Mouse (Mus musculus): ENCODE measurements around the gene Mcmbp.

Gene Mcmbp

DNA sequence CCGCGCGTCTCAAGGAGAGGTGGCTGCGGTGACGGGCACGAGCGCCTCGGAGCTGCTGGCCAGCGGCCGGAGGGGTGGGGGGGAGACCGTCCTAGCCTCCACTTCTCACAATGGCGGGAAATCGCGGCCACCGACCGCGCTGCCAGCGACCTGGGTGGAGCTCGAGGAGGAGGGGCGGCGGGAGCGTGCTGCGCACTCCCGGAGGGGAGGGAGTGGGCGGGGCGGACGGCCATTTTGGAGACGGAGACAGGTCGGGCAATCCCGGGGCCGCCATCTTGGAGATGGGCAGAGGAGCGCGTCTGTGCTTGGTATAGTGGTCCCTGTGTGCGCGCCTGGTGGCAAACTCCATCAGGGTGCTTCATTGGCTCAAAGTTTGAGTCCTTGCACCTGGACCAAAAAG lies at the start of gene Mcmbp:
TSS of gene Mcmbp (minus strand) at position 162 of the 400 bp plus-strand sequence.
- DNase-seq (ENCODE audit: low read depth, low spot score), result peak; percentile 84

DNA sequence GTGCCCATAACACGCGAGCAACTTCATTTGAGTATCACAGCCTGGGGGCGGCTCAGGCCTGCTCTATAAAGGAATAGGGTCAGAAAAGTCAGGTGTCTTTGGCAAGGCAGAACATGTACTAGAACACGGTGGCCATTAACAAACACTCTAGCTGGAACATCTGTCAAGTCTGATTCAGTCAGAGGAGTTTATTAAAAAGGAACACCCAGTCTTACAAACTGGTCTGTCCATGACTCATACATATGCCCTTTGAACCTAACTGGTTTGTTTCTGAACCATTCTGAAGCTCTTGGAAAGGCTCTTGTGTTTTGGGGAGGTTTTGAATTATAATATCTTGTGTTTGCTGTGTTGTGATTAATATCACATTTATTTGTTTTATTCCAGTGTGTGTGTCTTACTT lies 49.8 kb upstream of the Mcmbp start:
- no peak for DNase-seq (ENCODE audit: low read depth, low spot score)

DNA sequence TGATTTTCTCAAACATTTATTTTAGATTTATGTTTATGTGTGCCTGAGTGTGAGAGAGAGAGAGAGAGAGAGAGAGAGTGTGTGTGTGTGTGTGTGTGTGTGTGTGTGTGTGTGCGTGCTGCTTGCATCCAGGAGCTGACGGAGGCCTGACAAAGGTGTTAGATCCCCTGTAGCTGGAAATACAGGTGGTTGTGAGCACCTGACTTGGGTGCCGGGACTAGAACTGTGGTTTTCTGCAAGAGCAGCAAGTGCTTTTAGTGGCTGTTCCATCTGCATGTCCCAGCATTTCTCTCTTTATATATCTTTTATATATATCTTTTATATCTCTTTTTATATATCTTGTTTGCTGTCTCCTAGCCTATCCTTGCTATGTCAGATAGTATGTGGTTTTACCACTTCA lies 41.6 kb upstream of the Mcmbp start:
- no peak for DNase-seq (ENCODE audit: low read depth, low spot score)

DNA sequence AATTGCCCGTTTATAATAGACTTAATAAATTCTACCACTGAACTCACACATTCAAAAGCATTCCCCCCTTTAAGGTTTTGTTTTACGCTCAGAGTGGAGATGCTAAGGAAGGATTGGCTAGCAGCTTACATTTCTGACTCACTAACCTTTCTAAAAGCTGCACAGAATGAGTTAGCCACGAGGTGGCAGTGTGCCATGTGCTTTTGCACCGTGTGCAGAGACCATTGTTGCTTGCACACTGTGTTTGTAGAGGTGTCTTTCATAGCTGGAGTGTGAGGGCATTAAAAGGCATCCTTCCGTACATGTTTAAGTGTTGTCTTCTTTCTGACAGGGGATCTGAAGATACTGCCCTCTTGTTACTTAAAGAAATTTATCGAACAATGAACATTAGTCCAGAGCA lies 39.0 kb upstream of the Mcmbp start:
- DNase-seq (ENCODE audit: low read depth, low spot score), result peak; percentile 47

DNA sequence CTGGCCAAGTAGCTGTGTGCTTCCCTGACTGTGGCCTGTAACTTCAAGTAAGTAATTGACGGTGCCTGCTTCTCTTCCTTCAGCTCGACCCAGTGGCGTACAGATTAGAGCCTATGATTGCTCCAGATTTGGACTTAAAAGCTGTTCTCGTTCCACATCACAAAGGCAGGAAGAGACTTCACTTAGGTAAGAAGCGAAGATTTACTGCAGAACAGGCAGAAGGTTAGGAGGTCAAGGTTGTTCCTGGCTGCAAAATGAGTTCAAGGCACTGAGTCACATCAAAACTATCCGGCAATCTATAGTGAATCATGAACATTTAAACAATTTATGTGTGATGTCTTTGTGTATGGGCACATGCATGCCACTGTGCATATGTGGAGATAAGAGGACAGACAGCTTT lies 36.9 kb upstream of the Mcmbp start:
- DNase-seq (ENCODE audit: low read depth, low spot score), result no peak

DNA sequence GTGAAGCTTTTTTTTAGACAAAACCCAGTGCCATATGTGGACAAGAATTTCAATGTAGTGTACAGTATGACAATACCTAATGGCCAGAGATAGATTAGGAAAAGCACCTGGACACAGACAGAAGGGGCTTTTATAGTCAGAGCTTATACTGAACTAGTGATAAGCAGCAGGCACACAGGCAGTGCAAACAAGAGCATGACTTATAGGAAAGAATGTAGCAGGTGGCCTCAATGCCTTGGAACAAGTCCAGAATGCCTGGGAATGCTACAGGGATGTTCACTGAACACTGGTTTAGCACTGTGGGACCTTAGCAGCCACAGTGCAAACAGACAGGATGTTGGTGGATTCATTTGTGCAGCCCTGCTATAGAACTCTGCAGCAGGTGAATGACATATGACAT lies 26.4 kb upstream of the Mcmbp start:
- no peak for DNase-seq (ENCODE audit: low read depth, low spot score)

DNA sequence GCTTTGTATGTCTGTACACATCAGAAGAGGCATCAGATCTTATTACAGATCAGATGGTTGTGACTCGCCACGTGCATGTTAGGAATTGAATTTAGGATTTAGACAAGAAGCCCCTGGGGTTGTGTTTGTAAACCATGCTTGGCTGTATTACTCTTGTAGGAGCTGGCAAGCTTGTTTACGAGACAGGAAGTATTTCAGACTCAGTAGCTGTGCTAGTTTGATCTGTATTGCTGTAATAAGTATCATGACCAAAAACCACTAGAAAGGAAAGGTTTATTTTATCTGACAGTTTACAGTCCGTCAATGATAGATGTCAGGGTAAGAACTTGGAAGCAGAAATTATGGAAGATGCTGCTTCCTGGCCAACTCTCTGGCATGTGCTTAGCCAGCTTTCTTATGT lies 18.7 kb upstream of the Mcmbp start:
- DNase-seq (ENCODE audit: low read depth, low spot score), result no peak

DNA sequence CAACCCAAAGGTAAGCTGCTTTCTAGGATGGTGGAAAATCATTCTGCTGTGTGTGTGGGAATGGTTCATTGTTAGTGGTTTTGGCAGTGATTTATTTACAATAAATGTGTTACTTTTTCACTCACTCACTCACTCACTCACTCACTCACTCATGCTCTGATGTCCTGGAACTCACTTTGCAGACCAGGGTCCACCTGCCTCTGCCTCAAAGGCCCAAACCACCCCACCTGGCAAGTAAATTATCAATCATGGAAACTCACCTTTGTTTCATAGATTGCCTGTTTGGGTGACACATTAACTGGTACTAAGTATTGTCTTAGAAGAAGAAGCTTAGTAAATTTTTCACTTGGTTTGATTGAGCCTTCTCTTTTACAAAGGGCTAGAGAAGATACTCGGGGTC lies 15.1 kb upstream of the Mcmbp start:
- DNase-seq (ENCODE audit: low read depth, low spot score), result no peak

DNA sequence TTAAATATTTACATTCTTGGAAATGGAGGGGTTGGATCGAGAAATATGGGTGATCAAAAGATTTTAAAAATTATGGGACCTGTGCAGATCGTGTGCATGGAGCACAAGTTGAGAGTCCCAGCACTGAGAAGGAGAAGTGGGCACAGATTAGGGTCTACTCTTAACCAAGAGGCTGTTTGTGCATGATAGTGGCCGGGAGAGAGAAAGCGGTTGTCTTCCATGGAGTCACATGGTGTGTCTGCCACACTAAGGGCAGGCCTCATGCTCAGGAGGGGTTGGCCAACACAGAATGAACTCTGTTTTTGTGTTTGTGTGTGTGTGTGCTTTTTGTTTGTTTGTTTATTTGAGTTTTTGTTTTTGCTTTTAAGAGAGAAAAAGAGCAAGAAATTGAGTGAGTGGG lies 11.7 kb upstream of the Mcmbp start:
- DNase-seq (ENCODE audit: low read depth, low spot score), result no peak

DNA sequence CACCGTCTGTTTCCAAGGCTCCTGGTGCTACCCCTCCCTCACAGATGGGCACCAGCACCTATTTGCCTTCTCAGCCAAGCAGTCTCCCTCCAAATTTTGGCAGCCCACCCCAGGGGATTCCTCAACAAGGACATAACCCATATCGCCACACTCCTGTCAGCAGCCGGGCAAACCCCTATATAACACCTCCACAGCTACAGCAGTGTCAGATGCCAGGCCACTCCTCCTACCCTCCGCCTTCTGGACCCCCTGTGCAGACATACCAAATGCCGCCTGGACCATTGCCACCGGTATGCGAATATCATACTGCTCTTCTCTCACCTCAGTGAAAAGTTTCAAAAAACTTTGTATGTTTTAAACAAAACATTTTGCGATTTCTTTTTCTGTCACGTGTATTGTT lies 10.0 kb upstream of the Mcmbp start:
- DNase-seq (ENCODE audit: low read depth, low spot score), result no peak

DNA sequence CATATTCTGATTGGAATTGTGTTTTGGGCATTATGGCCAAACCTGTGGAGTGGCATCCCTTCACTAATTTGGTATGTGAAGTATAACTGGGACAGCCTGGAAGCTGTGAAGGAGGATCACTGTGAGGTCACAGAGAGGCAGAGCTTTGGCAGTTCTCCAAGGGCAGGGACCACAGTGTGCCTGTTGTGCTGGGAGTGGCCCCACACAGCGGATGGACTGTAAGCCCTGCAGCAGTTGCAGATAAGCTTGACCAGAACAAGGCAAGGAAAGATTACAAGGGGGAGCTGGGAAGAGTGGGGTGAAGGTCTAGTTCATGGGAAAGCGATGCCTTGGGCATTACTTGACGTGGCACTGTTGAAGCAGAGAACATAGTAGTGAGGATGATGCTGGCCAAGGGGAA lies 8.5 kb upstream of the Mcmbp start:
- no peak for DNase-seq (ENCODE audit: low read depth, low spot score)

DNA sequence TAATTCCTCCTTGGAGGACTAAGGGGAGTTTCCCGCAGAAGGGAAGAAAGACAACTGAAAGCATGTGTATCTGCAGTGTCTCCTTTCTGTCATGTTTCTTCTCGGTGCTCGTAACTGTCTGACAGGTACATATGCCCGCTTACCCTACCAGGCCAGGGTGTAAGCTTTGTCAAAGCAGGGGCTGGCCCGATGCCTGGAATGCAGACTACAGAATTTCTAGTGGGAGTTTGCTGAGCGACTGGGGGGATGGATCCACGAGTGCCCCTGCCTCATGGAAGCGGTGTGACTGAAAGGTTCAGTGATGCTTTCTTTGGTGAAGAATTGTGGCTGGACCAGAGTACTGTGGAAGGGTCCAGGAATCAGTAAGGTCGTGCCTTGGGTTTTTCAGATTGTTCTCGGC lies 5.9 kb upstream of the Mcmbp start:
- DNase-seq (ENCODE audit: low read depth, low spot score), result no peak

DNA sequence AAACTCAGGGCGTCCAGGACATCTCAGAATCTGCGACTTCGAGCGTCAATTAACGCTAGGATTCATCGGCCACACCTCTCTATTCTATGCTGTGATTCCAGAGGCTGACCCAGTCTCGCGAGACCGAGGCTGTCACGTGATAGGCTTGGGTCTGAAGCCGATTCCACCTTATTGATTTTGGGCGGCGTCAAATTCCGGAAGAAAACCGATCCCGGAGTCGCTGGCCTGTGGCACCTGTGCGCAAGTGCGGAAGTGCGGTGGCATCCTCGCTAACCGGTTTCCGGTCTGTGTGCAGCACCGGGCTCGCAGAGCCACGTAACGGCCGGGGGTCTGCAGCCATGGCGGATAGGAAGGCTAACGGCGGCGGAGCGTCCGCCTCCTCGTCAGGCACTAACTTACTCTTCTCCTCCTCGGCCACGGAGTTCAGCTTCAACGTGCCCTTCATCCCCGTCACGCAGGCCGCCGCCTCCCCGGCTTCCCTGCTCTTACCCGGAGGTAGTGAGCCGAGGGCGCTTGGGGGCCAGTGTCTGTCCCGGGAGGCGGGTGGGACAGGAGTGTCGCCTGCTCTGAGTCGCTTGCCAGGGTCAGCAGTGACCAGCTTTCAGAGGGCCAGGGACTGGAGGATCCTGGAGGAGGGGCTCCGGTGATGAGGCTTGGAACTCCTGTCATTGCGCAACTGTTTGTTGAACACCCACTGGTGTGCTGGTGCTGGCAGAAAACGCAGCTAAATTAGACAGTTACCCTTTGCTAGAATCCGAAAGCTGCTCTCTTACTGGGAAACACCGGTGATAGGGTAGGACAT lies 4.6 kb upstream of the Mcmbp start, which contains the start of gene Sec23ip:
TSS of gene Sec23ip (plus strand) at position 260 of the 802 bp plus-strand sequence.
- peak; percentile 98 for DNase-seq (ENCODE audit: low read depth, low spot score)

DNA sequence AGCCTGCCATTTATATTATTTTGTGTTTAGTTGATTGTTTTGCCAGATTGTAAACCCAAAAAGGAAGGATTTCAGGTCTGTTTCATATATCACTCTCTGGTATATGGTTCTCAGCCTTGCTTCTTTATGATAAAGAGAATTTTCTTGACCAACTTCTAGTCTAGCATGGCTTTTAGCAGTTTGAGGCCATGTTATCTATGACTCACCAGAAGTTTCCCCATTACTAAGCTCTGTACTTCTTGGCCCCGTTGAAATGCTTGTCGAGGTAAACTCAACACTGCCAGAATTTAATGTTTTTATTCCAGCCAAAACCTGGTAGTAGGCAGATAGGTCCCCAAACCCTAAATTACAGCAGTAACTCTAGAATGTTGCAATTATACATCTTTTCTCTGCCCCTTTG lies 3.6 kb upstream of the Mcmbp start:
- DNase-seq (ENCODE audit: low read depth, low spot score), result no peak

DNA sequence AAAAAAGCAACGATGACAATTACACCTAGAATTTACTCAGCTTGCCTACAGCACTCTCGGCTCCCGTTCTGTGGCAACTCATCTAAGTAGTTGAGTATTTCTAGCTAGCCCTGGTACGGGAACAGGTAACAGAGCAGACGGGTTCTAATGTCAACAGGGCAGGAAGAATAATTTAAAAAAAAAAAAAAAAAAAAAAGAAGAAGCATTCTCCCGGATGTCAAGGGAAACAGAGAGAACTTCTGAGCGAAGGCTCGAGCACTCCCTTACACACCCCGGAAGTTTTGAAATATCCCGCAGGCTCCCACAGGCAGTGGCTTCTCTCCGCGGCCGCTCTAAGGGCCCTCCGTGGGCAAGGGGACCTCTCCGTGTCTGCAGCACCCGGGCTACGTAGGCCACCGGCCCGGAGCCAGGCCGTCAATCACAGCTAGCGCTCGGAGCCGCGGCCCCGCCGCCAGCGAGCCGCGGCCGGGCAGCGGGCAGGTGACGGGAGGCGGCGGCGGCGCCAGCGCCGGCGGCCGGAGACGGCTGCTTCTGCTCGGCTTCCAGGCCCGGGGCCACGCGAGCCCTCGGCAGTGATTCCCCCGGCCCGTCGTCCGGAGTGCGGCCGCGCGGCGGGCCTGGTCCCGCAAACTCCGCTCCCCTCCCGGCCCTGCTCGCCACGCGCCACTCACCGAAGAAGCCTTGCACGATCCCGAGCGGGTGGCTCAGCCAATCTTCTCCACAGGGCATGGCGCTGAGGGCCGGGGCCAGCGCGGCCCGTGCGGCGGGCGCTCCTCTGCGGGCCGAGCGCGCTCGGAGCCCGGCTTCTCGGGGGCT lies 625 bp downstream of the Mcmbp start:
- no peak for DNase-seq (ENCODE audit: low read depth, low spot score)

DNA sequence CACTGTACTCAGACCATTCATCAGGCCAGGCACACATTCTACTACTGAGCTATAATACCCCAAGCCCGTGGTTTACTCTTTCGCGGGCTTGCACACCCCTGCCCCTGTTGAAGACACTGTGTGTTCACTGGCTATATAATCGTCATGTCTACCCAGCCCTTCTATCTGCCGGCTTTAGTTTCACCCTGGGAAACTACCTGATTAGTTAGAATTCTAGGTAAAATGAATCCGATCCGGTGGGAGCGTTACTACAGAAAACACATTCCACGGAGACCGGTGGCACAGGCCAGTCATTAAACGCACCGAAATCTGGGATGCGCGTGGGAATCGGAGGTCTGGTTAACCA lies 1.2 kb downstream of the Mcmbp start:
- no peak for DNase-seq (ENCODE audit: low read depth, low spot score)

DNA sequence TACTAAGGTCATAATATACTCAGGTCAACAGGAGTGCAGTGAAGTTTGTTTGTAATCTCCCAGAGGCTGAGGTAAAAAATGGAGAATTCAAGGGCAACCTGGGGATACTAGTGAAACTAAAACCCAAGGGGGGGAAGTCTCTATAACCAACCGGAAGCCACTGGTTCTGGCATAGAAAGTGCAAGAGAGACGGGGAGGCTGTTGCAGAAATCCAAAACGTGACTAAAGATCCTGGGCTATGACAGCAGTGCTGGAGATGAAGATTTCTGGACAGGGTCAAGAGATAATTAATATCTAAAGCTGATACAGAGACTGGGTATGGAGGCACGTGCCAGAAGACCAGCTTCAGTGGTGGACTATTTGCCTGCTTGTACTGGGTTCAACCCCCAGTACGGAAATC lies 2.3 kb downstream of the Mcmbp start:
- DNase-seq (ENCODE audit: low read depth, low spot score), result no peak

DNA sequence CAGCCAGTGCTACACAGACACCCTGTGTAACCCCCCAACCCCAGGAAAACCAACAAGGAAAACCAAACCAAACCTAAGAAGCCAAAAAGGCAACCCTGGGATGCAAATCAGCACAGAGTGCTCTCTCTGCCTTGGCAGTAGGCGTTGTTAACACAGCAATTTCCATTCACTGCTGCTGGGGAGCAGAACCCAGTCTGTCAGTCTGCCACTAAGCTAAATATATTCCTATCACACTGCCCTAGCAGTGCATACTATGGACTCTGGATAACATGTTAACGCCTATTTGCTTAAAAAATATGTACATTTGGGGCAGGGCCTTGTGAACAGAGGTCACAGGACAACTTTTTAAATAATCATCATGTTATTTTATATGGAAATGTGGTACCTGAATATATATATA lies 8.7 kb downstream of the Mcmbp start:
- DNase-seq (ENCODE audit: low read depth, low spot score), result no peak

DNA sequence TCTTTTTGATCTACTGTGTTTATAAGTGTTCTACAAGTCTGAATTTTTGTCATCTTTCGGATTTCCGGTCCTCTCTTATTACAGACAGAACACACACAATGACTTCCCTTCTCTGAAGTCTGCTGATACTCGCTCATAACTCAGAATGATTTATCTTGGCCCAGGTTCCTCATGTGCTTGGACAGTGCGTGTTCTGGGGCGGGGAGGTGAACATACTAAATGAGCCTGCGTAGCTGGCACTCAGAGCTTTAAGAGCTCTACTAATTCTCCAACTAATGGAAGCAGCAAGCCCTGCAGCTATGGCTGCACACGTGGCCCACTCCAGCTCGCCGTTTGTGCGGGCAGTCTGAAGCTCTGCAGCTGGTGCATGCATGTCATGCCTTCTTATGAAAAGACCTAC lies 11.6 kb downstream of the Mcmbp start:
- DNase-seq (ENCODE audit: low read depth, low spot score), result no peak

DNA sequence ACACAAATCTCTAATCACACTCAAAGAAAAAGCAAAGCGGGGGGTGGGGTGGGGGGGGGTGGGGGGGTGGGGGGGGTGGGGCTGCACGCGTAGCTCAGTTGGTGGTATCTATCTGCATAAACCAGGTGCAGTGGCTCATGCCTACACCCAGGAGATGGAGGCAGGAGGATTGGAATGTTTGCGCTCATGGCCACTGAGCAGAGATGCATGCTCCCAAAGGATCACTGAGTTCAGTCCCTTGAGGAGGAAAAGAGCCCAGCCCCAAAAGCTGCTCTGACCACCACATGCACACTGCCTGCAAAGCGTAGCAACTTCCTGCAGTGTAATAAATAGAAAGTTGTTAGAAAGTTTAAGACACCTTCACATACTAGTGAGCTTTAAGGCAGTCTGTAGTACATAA lies 12.6 kb downstream of the Mcmbp start:
- no peak for DNase-seq (ENCODE audit: low read depth, low spot score)

DNA sequence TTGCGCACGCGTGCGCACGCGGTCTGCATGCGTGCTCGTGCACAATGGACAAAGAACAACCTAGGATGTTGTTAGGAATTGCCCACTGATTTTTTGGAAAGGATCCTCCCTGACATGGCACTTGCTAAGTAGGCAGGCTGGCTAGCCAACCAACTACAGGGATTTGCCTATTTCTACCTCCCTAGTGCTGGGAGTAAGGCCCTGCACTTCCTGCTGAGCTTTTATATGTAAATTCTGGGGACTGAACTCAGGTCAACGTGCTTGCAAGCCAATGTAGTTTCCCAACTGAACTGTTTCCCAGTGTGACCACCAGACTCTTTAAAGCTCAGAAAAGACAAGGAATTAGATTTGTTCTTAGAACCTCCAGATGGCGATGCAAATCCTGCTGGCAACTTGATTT lies 13.3 kb downstream of the Mcmbp start:
- no peak for DNase-seq (ENCODE audit: low read depth, low spot score)

DNA sequence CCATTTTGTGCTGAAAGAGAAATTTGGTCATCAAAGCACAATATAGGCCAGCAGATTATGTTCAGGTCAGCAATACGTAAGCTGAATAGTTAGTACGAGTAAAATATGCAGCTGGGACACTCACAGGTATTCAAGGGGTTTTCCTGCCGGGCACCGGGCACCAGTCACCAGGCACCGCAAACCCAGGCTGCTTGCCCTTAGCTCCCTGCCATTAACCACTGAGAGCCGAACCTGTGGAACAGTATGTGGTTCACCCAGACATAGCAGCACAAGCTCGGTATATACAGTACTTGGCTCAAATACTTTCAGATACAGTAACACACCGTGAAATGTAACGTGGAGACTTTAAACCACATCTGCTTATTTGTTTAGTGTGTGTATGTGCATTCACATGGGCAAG lies 15.1 kb downstream of the Mcmbp start:
- DNase-seq (ENCODE audit: low read depth, low spot score), result no peak

DNA sequence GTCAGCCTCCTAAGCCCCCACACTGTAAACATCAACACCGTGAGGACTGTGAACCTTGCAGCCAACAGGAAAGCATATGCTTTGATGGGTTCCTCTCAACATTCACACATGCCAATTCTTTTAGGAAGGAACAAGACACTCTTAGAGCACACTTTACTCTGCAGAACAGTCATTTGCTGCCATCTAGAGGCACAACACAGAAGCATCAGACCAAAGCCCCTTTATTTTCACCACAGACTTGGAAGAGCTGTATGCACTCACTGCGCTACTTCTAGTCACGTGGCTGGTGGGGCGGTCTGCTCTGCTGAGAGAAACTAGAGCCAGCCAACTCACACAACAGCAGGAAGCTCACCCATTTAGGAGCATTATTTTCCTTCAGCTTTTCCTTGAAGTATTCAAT lies 15.5 kb downstream of the Mcmbp start:
- DNase-seq (ENCODE audit: low read depth, low spot score), result no peak

Data from retina, adult 2 months (tissue).